Mouse (Mus musculus): ENCODE results near the gene Inhba. TPM values are rescaled to one million over a fixed set of nuclear protein-coding genes. Genes with fewer than 3 reads are reported as not detected.

The Inhba gene
- 1 to 10 TPM; 3.1 to 3.8 TPM for total RNA-seq (2021)

DNA sequence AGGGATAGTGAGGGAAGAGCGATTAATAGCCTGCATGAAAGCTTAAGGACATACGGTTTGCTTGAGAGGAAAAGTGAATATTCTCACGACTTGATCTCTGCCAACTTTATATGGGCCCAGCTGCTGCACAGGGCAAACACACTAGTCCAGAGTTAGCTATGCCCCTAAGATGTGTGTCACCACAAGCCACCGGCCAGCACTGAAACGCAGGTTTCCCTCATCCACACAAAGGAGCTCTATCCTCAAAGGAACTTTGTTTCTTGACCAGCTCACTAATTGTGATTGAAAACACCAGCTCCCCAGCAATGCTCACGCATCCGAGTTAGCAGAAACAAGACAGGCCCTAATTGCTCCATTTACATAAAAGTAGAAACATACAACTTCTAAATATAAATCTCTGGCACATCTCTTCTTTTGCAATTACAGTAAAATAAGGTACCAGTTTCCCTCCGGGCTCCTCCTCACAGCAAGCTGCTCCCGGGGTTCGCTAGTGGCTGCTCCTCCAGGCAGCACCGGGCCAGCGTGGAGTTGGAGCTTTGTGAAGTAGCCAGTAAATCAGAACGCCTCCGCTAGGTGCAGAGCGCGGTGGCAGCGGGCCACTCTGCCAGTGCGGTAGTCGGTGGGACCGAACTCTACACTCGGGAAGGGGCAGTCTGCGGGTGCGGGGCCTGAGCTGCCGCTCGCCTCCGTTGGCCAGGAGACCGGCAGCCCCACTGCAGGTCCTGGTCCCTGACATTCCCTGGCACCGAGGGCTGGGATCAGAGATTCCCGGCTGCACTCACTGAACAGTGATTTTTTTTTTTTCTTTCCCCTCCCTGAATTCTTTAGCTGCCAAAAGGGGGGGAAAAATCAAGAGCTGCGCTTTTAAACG lies at the start of gene Inhba:
TSS of gene Inhba (plus strand) at position 480 of the 871 bp plus-strand sequence.
- DNase-seq (ENCODE audit: low spot score): peak; percentile 12
- intact Hi-C loops (cut with DNase I): loop anchor here (5.0 to 10.0 kb wide), 3 partner anchors 751 to 1016 kb away; no protein-coding TSS in a partner anchor

DNA sequence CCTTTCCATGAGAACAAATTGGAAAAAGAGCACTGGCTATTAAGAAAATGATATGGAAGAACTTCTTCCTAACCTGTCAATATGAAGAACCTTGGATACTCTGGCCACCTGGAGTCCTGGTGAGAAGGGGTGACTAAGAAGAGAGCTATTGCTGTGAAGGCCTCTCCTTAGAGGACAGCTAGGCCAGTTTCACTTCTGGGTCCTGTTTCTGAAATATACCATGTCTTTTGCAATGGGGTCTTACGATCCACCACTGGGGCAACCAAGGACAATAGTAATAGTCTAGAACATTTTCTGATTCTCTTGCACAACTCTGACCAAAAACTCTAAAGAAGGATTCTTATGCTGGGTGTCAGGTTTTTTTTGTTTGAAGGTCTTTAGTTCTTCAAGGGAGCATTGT lies 35.1 kb upstream of the Inhba start:
- intact Hi-C loops (cut with DNase I): no loop called here
- DNase-seq (ENCODE audit: low spot score): no peak

DNA sequence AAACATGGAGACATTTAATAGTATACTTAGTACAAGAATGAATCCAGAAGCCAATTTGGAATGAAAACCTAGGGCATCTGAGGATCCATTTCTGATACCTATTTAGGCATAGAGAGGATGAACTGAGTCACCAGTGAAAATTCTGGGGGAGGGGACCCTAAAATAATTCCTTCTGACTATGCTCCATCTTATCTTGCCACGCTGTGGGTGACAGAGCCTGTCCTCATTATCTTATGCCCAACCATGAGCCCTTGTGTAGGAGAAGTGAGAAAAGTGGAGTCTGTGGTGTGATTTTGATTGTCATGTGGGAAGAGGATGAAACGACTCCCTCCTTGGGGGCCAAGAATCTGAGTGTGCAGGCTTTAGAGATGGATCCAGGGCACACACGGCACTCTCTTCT lies 32.1 kb upstream of the Inhba start:
- DNase-seq (ENCODE audit: low spot score): no peak
- intact Hi-C loops (cut with DNase I): no loop called here

DNA sequence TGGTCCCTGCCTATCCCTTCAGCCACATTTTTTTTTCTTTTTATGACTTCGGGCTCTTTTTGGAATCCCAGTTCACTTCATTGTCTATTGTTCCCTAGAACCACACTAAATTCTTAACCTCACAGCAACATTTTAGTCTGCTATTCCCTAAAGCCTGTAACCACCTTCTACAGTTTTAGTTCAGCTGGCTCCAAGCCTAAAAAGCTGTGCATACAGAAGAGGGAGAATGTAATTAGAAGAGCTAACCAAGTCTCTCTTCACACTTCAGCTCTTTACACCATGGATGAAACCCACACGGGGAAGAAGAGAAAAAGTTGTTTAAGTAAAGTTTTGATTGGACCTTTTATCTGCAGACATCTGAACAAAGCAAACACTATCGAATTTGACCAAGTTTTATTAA lies 29.6 kb upstream of the Inhba start:
- no peak for DNase-seq (ENCODE audit: low spot score)
- intact Hi-C loops (cut with DNase I): loop anchor here (10.0 kb wide), 1 partner anchor 1603 kb away; no protein-coding TSS in a partner anchor

DNA sequence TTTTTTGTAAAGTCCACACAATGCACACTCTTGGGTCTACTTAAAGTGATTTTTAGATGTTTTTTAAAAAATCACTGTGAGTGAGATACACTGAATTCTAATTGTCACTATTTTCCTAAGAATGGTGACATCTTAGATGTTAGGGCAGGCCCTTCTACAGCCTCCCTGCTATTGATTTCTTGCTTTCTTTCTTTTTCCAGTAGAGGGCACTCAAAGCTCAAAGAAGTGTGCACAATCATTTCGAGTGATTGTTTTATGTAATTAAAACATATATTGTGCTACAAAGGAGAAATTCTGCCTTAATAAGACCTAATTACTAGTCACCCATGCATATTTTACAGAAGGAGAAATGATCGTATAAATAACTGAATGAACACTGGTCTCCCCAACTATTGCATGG lies 25.9 kb upstream of the Inhba start:
- intact Hi-C loops (cut with DNase I): loop anchor here (10.0 kb wide), 1 partner anchor 1599 kb away; no protein-coding TSS in a partner anchor
- DNase-seq (ENCODE audit: low spot score): no peak

DNA sequence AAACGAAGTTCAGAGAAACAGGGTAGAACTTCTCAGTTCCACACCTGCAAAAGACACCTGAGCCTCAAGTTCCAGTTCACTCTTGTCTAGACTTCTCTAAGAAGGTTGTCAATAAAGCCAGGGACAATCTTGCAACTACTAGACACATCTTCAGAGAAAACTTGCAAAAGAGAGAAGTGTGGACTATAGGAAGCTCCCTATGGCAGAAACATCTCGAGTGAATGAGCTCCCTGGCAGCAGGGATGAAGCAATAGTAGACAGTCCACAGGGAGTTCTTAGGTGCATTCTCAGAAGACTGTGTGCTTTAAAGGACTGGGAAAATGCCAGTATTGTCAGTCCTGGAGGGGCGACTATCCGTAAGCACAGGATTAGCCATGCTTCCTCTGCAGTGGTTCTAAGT lies 25.5 kb upstream of the Inhba start:
- DNase-seq (ENCODE audit: low spot score): no peak
- intact Hi-C loops (cut with DNase I): loop anchor here (10.0 kb wide), 1 partner anchor 1599 kb away; no protein-coding TSS in a partner anchor

DNA sequence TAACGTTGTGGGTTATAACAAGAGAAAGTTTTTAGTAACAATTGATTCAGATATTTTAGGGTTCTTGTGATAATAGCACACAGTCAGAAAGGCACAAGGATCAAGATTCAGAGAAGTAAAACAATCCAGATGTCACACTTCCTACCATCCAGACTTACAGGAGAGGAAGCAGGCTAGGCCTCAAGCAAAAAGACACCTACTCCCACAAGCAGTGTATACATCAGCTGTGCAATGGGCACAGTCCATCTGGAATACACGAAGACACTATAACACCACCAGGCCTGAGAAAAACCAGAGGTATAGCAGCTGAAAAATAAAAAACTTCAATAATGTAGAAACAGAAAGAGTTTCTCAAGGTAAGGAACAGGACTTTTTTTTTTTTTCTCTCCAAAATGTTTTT lies 16.3 kb upstream of the Inhba start:
- intact Hi-C loops (cut with DNase I): no loop called here
- no peak for DNase-seq (ENCODE audit: low spot score)

DNA sequence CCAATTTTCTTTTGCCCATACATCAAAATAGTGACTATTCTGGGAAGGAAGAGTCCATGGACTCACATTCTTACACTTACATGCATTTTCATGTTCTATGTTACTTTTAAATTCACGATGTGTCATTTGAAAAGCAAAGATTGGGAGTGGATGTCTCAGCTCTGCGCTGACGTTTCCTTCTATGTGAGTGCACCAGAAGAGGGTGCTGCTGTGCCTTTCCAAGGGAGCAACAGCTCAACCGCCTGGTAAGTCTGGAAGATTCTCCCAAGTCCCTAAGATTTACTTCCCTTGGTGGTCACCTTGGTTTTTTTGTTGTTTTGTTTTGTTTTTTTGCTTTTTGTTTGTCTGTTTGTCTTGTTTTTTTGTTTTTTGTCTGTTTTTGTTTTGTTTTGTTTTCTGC lies 6.1 kb upstream of the Inhba start:
- intact Hi-C loops (cut with DNase I): loop anchor here (5.0 kb wide), 1 partner anchor 1427 kb away; no protein-coding TSS in a partner anchor
- no peak for DNase-seq (ENCODE audit: low spot score)

DNA sequence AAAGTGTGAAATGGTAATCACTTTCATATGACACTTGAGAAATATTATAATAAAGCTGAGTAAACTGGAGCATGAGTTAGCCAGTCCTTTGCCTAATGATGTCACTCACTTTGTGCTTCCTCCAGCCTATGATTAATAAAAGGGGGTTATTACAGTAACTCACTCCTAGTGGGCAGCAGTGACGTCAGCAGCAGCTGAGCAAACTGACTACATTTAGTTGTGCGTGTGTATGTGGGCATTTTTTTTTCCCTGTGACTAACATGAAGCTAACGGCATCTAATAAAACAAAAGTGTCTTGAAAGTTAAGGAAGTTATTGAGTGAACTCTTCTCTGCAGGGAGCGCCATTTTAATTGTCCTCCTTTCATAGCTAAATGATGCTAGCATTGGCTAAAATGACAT lies 3.9 kb upstream of the Inhba start:
- DNase-seq (ENCODE audit: low spot score): no peak
- intact Hi-C loops (cut with DNase I): loop anchor here (5.0 kb wide), 1 partner anchor 1425 kb away; no protein-coding TSS in a partner anchor

DNA sequence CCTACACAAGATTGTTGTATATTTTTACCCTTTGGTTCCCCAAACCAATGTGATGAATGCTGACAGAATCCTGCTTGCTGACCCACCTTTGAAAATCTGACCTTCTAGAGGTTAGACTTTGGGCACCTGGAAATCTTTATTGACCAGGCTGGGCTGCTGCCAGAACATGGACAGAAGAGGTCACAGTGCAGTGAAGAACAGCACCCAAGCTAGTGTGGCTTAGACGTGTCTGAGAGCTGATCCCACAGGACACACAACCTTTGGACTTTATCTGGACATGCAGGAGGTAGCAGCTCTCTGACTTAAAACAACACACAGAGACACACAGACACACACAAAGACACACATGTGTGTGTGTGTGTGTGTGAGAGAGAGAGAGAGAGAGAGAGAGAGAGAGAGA lies 3.3 kb upstream of the Inhba start:
- intact Hi-C loops (cut with DNase I): loop anchor here (5.0 kb wide), 1 partner anchor 1424 kb away; no protein-coding TSS in a partner anchor
- DNase-seq (ENCODE audit: low spot score): no peak

DNA sequence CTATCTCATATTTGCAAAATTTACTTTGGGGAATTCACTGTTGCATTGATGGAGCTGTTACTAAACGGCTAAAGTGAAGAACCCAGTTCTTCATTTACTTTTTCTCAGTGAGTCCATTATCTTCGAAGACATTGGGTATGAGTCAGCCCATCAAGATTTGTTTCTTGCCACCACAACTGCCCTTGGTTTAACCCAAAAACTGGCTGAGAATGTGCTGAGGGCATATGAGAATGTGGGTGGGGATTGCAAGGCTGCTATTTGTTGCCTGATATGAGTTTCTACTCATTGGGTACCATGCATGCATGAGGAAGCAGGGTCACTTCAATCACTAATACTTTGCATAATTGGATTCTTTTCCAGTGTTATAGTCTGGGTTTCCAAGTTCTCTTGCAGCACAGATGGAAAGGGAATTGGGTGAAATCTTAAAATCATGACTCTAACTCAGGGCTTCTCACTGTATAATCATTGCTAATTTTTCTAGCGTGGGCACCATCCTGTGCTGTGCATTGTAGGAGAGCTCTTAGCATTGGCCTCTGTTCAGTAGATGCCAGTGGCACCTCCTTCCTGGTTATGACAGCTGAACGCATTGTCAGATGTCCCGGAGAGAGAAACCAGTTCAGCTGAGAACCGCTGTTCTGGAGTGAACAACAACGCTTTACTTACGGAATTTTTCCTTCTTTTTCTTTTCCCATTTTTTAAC lies 1.7 kb upstream of the Inhba start:
- intact Hi-C loops (cut with DNase I): loop anchor here (5.0 to 10.0 kb wide), 4 partner anchors 752 to 1422 kb away; no protein-coding TSS in a partner anchor
- DNase-seq (ENCODE audit: low spot score): no peak

DNA sequence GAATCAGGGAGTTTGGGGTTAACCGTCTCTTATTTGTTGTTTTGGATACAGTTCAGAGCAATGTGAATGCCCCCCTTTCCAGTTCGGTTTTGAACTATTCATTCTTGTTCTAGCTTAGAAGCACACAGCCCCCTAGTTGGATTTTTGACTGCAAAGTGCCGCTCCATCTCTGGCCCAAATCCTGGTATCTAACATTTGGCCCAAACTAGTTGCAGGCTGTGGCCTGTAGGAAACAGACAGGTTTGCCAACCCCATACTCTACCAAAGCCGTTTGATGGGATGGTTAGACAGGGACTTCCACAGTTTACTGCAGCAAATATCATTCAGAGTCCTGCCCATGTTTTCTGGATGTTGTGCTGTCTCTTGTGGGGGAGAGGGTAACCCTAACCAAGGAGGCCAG lies 1.1 kb upstream of the Inhba start:
- no peak for DNase-seq (ENCODE audit: low spot score)
- intact Hi-C loops (cut with DNase I): loop anchor here (5.0 to 10.0 kb wide), 3 partner anchors 752 to 1017 kb away; no protein-coding TSS in a partner anchor

DNA sequence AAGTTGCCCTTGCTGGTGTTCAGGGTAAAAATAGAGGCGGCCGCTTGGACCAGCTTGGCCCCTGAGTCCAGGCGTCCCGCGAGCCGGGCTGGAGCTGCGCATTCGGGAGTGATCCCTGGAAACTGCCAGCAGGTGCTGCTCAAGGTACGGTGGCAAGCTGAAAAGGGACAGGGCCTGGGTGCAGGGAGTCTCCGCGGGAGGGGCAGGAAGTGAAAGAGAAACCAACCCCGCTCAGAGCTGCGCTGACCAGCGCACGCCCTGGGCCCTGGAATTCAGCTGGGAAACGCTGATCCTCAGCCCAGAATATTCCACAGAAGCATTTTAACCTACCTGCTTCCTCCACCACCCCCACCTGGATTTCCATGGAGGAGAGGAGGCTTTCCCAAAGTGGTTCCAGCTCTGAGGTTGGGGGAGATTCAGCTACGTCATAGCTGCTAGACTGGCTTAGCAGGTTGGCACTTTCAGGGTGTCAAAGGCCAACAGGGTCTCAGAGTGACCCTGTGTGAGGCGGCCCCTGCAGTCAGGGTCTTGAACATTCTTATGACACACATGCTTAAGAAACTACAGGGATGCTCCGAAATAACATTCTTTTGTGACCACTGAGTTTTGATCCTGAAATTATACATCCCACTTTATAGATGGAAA lies 714 bp downstream of the Inhba start:
- intact Hi-C loops (cut with DNase I): loop anchor here (5.0 to 10.0 kb wide), 3 partner anchors 750 to 1015 kb away; no protein-coding TSS in a partner anchor
- peak; percentile 54 for DNase-seq (ENCODE audit: low spot score)

DNA sequence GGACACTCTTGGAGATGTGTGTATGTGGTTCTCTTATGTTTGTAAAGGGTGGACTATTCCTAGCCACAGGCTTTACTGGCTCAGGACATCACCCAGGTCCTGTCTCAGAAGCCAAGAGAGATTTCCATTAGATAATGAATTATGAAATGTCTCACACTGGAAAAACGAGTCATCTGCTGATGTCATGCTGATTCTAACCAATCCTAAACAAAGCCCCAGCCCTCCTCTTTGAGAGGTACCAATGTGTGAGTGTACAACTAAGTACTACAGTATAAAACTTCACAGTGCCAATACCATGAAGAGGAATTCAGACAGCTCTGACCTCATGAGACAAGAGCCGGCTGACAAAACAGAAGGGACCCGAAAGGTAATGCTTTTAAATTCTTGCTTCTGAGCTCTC lies 2.5 kb downstream of the Inhba start:
- DNase-seq (ENCODE audit: low spot score): no peak
- intact Hi-C loops (cut with DNase I): loop anchor here (5.0 to 10.0 kb wide), 3 partner anchors 748 to 1013 kb away; no protein-coding TSS in a partner anchor

DNA sequence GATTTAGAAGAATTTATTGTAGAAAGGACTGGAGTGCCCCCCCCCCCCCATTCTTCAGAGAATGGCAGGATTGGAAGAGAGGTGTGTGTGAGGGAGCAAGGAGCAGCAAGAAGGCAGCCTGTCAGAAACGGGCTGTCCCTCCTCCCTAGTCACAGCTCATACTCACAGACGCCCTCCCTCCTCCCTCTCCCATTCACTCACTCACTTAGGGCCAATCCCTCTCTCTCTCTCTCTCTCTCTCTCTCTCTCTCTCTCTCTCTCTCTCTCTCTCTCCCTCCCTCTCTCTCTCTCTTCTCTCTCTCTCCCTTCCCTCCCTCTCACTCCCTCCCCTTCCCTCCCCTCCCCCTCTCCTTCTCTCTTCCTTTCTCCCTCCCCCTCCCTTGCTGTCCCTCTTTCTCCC lies 4.9 kb downstream of the Inhba start:
- DNase-seq (ENCODE audit: low spot score): no peak
- intact Hi-C loops (cut with DNase I): loop anchor here (10.0 kb wide), 1 partner anchor 808 kb away; no protein-coding TSS in a partner anchor

DNA sequence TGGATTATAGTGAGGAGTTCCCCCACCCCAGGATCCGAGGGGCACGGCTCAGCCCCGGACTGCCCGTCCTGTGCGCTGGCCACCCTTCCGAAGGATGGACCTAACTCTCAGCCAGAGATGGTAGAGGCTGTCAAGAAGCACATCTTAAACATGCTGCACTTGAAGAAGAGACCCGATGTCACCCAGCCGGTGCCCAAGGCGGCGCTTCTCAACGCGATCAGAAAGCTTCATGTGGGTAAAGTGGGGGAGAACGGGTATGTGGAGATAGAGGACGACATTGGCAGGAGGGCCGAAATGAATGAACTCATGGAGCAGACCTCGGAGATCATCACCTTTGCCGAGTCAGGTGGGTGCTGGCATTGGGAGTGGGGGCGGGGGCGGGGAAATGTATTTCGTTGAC lies 5.7 kb downstream of the Inhba start:
- DNase-seq (ENCODE audit: low spot score): no peak
- intact Hi-C loops (cut with DNase I): loop anchor here (10.0 kb wide), 1 partner anchor 807 kb away; no protein-coding TSS in a partner anchor

DNA sequence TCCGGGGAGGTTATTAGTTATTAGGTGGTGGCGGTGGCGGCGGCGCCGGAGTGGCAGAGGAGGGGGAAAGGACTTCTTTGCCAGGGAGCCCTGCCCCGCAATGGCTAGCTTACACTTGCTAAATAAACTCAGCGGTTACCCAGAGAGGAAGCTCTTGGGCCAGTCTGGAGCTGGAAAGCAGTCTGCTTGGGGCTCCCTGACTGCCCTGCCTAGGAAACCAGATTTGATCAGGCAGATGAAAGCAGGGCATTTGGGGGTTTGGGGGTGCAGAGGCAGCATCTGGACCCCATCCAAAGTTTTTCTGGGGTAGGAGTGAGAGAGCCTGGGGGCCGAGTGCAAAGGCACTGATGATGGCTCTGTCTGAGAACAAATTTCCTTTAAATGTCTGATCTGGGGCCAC lies 6.1 kb downstream of the Inhba start:
- intact Hi-C loops (cut with DNase I): loop anchor here (10.0 kb wide), 1 partner anchor 807 kb away; no protein-coding TSS in a partner anchor
- DNase-seq (ENCODE audit: low spot score): no peak

DNA sequence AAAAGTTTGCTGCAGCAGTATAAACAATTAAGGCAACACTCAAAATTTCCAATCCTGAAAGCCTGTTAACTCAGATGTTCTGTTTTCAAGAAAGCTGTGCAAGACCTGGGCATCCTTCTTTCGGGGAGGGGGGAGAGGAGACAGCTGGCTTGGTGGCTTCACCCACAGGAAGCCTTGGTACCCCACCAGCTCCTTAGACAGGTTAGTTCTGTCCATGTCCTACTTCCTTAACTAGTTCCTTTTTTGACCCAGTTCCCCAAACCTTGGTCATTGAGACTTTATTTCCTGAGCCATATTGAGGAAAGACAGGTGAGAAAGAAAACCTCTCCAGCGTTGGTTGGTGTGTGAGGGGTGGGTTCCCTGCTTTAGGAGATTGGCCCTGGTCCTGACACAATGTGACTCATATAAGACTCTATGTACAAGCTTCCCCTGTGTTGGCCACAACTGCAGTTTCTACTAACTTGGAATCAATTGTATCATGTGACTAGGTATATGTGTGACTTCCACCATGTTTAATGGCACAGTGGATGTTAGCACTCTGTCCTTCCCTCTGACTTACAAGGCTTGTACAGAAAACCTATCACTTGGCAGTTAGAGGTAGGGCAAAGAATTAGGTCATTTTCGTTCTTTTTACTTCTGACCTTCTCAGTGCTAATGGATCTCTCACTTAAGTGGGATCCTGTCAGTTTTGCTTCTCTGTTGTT lies 7.3 kb downstream of the Inhba start:
- intact Hi-C loops (cut with DNase I): loop anchor here (10.0 kb wide), 1 partner anchor 806 kb away; no protein-coding TSS in a partner anchor

DNA sequence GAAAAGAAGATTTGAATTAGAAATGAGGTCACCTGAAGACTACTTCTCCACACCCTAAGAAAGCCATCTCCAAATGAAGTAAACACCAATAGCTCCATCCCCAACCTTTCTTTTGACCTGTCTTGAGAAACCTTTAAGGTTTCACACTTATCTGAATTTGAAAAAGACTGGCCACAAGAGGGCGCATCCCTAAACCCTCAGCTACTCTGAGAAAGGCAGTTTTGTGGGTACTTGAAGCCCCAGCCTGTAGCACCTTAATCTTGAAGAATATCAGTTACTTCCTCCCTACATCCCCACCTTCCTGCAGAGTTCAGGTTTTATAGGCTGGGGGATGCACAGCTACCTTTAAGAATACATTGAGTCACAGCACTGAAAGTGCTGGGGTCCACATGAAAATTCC lies 9.0 kb downstream of the Inhba start:
- no peak for DNase-seq (ENCODE audit: low spot score)
- intact Hi-C loops (cut with DNase I): no loop called here

More for the DNA sequence above, 7.3 kb downstream of the Inhba start:
- no peak for DNase-seq (ENCODE audit: low spot score)

All from heart, postnatal 25 days (tissue).